Mouse (Mus musculus) small intestine, adult 2 months (tissue): ENCODE measurements around the gene Tgfb1.

Experiments
- CTCF ChIP-seq: fragments of 200-500 bp; IDR thresholded peaks from 2 replicates; pipeline ENCODE4 v1.5.1; 2012; ENCODE audit warnings: low read depth, mild to moderate bottlenecking, control low read depth, inconsistent platforms, low read length, moderate library complexity, mixed read lengths; ENCODE audit not compliant: insufficient replicate concordance, insufficient read length; ENCODE audit errors: extremely low read depth
- POLR2A ChIP-seq: fragments of 200-500 bp; IDR thresholded peaks from 2 replicates; pipeline ENCODE4 v1.6.1; 2012; ENCODE audit warnings: low read depth, mild to moderate bottlenecking, control low read depth, inconsistent platforms, low read length, moderate library complexity

GRCm38 (mm10) chr7:25666381-25666780 lies 20.4 kb upstream of the Tgfb1 start:
- TF ChIP-seq CTCF (no peak), POLR2A (no peak)
